Mouse (Mus musculus): ENCODE results near the gene Spag17. TPM values are rescaled to one million over a fixed set of nuclear protein-coding genes. Genes with fewer than 3 reads are reported as not detected.

Spag17 gene
- polyA plus RNA-seq (2014; fragmentation: Nextera tagmentation; extraction: Ambion mirVana), result 0.04 and 0.43 TPM in 2 replicates

GRCm38 (mm10) chr3:99885187-99885811, at the start of gene Spag17:
TSS of gene Spag17 (plus strand) at chr3:99885406.
- no peaks in the 10 kb centered on the region for H3K36me3 ChIP-seq (replicated peaks; ENCODE audit: control insufficient read depth, insufficient read depth, low read depth, low read length)
- DNase-seq (ENCODE audit: low spot score), result peak; percentile 57
- no peaks in the 10 kb centered on the region for H3K27me3 ChIP-seq (ENCODE audit: control insufficient read depth, insufficient read depth, low read length)
- no peak within 1 kb of the TSS for H3K9ac ChIP-seq (replicated peaks; ENCODE audit: low read length)
- 46% methylated on average over 16 of the region's 16 CpGs for WGBS
- H3K4me2 ChIP-seq (ENCODE audit: low read depth, low read length), result no peak within 1 kb of the TSS
- no peaks in the 10 kb centered on the region for H3K4me1 ChIP-seq (ENCODE audit: control insufficient read depth, insufficient read depth, low read length)
- H3K27ac ChIP-seq (replicated peaks; ENCODE audit: low read depth, low read length), result no peak within 1 kb of the TSS
- ATAC-seq (replicated peaks; ENCODE audit: insufficient number of reproducible peaks, low FRiP score, low TSS enrichment, low read depth), result peak; percentile 52; the same call in 1 of the 2 replicates
- no peaks in the 10 kb centered on the region for H3K9me3 ChIP-seq (replicated peaks; ENCODE audit: control insufficient read depth, low read length)
- no peak within 1 kb of the TSS for H3K4me3 ChIP-seq (ENCODE audit: low read depth, low read length)

DNA sequence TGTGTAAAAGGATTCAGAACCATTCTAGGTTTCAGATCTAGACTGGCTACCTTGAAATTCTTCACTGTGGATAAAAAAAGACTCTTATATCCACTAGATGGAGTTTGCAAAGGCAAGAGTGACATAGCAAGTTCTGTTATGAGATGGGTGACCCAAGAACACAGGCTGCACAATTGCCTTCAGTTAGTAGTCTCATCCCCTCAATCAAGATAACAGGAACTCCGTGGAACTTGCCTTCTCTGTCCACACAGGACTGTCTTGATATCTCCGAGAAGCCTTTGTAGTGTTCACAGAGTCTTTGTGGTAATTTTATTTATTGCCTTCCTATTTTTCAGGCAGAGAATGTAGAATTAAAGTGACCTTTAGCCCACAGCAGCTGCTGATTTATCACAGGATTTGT, 42.9 kb upstream of the Spag17 start:
- ATAC-seq (replicated peaks; ENCODE audit: insufficient number of reproducible peaks, low FRiP score, low TSS enrichment, low read depth) (no peak), DNase-seq (ENCODE audit: low spot score) (no peak)
- Histone ChIP-seq H3K4me3 (ENCODE audit: low read depth, low read length) (no peak overlapping the region), H3K9ac (replicated peaks; ENCODE audit: low read length) (no peak overlapping the region), H3K9me3 (replicated peaks; ENCODE audit: control insufficient read depth, low read length) (no peaks in the 10 kb centered on the region), H3K4me1 (ENCODE audit: control insufficient read depth, insufficient read depth, low read length) (no peaks in the 10 kb centered on the region), H3K27me3 (ENCODE audit: control insufficient read depth, insufficient read depth, low read length) (no peaks in the 10 kb centered on the region), H3K36me3 (replicated peaks; ENCODE audit: control insufficient read depth, insufficient read depth, low read depth, low read length) (no peaks in the 10 kb centered on the region), H3K4me2 (ENCODE audit: low read depth, low read length) (no peak overlapping the region), H3K27ac (replicated peaks; ENCODE audit: low read depth, low read length) (no peak overlapping the region)
- WGBS, result 83% methylated on average over 2 of the region's 2 CpGs

GRCm38 (mm10) chr3:99842808-99843207, 42.4 kb upstream of the Spag17 start:
- no peak overlapping the region for H3K4me3 ChIP-seq (ENCODE audit: low read depth, low read length)
- H3K9me3 ChIP-seq (replicated peaks; ENCODE audit: control insufficient read depth, low read length), result no peaks in the 10 kb centered on the region
- H3K27me3 ChIP-seq (ENCODE audit: control insufficient read depth, insufficient read depth, low read length), result no peaks in the 10 kb centered on the region
- no peak overlapping the region for H3K9ac ChIP-seq (replicated peaks; ENCODE audit: low read length)
- H3K27ac ChIP-seq (replicated peaks; ENCODE audit: low read depth, low read length), result no peak overlapping the region
- no peak overlapping the region for H3K4me2 ChIP-seq (ENCODE audit: low read depth, low read length)
- no peaks in the 10 kb centered on the region for H3K36me3 ChIP-seq (replicated peaks; ENCODE audit: control insufficient read depth, insufficient read depth, low read depth, low read length)
- H3K4me1 ChIP-seq (ENCODE audit: control insufficient read depth, insufficient read depth, low read length), result no peaks in the 10 kb centered on the region
- 79% methylated on average over 3 of the region's 3 CpGs for WGBS
- DNase-seq (ENCODE audit: low spot score) (no peak), ATAC-seq (replicated peaks; ENCODE audit: insufficient number of reproducible peaks, low FRiP score, low TSS enrichment, low read depth) (no peak)

DNA sequence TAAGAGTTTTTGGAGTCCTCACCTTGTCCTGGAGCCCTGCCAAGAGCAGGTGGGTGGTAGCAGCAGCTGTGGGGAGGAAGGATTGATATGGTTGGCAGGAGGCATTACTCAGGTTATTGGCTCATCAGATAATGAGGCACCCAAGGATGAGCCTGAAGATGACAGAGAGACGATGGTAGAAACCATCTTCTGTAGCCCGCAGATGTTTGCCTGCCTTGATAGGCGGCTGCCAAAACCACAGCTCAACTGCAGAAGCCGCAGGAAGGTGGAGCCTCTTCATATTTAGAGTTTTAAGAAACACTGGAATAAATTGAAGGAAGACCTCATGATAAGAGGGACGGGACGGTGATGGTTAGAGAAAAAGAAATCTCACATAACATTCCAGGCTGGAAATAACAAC, 42.0 kb upstream of the Spag17 start:
- Histone ChIP-seq H3K27ac (replicated peaks; ENCODE audit: low read depth, low read length) (no peak overlapping the region), H3K36me3 (replicated peaks; ENCODE audit: control insufficient read depth, insufficient read depth, low read depth, low read length) (no peaks in the 10 kb centered on the region), H3K4me3 (ENCODE audit: low read depth, low read length) (no peak overlapping the region), H3K27me3 (ENCODE audit: control insufficient read depth, insufficient read depth, low read length) (no peaks in the 10 kb centered on the region), H3K4me1 (ENCODE audit: control insufficient read depth, insufficient read depth, low read length) (no peaks in the 10 kb centered on the region), H3K9me3 (replicated peaks; ENCODE audit: control insufficient read depth, low read length) (no peaks in the 10 kb centered on the region), H3K9ac (replicated peaks; ENCODE audit: low read length) (no peak overlapping the region), H3K4me2 (ENCODE audit: low read depth, low read length) (no peak overlapping the region)
- DNase-seq (ENCODE audit: low spot score) (no peak), ATAC-seq (replicated peaks; ENCODE audit: insufficient number of reproducible peaks, low FRiP score, low TSS enrichment, low read depth) (no peak)
- WGBS, result 88% methylated on average over 6 of the region's 6 CpGs

- peak; percentile 20 for DNase-seq (ENCODE audit: low spot score)
- Histone ChIP-seq H3K36me3 (replicated peaks; ENCODE audit: control insufficient read depth, insufficient read depth, low read depth, low read length) (no peaks in the 10 kb centered on the region), H3K27ac (replicated peaks; ENCODE audit: low read depth, low read length) (no peak overlapping the region), H3K9ac (replicated peaks; ENCODE audit: low read length) (no peak overlapping the region), H3K27me3 (ENCODE audit: control insufficient read depth, insufficient read depth, low read length) (no peaks in the 10 kb centered on the region), H3K4me2 (ENCODE audit: low read depth, low read length) (no peak overlapping the region), H3K4me1 (ENCODE audit: control insufficient read depth, insufficient read depth, low read length) (0 out of 2 replicates have a peak, but pooled peaks cover 2% of the 10 kb centered on the region), H3K9me3 (replicated peaks; ENCODE audit: control insufficient read depth, low read length) (no peaks in the 10 kb centered on the region), H3K4me3 (ENCODE audit: low read depth, low read length) (no peak overlapping the region)
- ATAC-seq (replicated peaks; ENCODE audit: insufficient number of reproducible peaks, low FRiP score, low TSS enrichment, low read depth), result no peak
- WGBS, result 83% methylated on average over 7 of the region's 7 CpGs
Observed at GRCm38 (mm10) chr3:99850926-99851325, 34.3 kb upstream of the Spag17 start.

- Histone ChIP-seq H3K4me3 (ENCODE audit: low read depth, low read length) (no peak overlapping the region), H3K9me3 (replicated peaks; ENCODE audit: control insufficient read depth, low read length) (no peaks in the 10 kb centered on the region), H3K9ac (replicated peaks; ENCODE audit: low read length) (no peak overlapping the region), H3K4me1 (ENCODE audit: control insufficient read depth, insufficient read depth, low read length) (0 out of 2 replicates have a peak, but pooled peaks cover 2% of the 10 kb centered on the region), H3K27ac (replicated peaks; ENCODE audit: low read depth, low read length) (no peak overlapping the region), H3K27me3 (ENCODE audit: control insufficient read depth, insufficient read depth, low read length) (no peaks in the 10 kb centered on the region), H3K36me3 (replicated peaks; ENCODE audit: control insufficient read depth, insufficient read depth, low read depth, low read length) (no peaks in the 10 kb centered on the region), H3K4me2 (ENCODE audit: low read depth, low read length) (no peak overlapping the region)
- 61% methylated on average over 3 of the region's 3 CpGs for WGBS
- no peak for ATAC-seq (replicated peaks; ENCODE audit: insufficient number of reproducible peaks, low FRiP score, low TSS enrichment, low read depth)
- peak; percentile 23 for DNase-seq (ENCODE audit: low spot score)
Observed at GRCm38 (mm10) chr3:99854595-99854994, 30.6 kb upstream of the Spag17 start.

DNA sequence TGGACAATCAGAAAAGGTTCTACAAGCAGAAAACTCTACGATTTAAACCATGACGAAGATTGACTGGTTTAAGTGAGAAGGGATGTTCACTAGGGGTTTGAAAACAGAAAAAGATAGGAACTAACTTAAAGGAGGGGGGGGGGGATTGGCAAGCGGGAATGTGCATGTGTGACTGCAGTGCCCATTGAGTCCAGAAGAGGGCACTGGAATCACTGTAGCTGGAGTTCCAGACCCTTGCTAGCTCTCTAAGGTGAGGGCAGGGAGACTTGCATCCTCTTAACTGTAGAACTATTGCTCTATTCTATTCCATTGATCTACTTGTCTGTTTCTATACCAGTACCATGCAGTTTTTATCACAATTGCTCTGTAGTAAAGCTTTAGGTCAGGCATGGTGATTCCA, 26.3 kb upstream of the Spag17 start:
- Histone ChIP-seq H3K9ac (replicated peaks; ENCODE audit: low read length) (no peak overlapping the region), H3K4me2 (ENCODE audit: low read depth, low read length) (no peak overlapping the region), H3K27me3 (ENCODE audit: control insufficient read depth, insufficient read depth, low read length) (no peaks in the 10 kb centered on the region), H3K4me3 (ENCODE audit: low read depth, low read length) (no peak overlapping the region), H3K4me1 (ENCODE audit: control insufficient read depth, insufficient read depth, low read length) (no peaks in the 10 kb centered on the region), H3K9me3 (replicated peaks; ENCODE audit: control insufficient read depth, low read length) (no peaks in the 10 kb centered on the region), H3K27ac (replicated peaks; ENCODE audit: low read depth, low read length) (no peak overlapping the region), H3K36me3 (replicated peaks; ENCODE audit: control insufficient read depth, insufficient read depth, low read depth, low read length) (no peaks in the 10 kb centered on the region)
- ATAC-seq (replicated peaks; ENCODE audit: insufficient number of reproducible peaks, low FRiP score, low TSS enrichment, low read depth) (no peak), DNase-seq (ENCODE audit: low spot score) (no peak)
- 61% methylated on average over 3 of the region's 3 CpGs for WGBS

- H3K4me3 ChIP-seq (ENCODE audit: low read depth, low read length), result no peak overlapping the region
- H3K27ac ChIP-seq (replicated peaks; ENCODE audit: low read depth, low read length), result no peak overlapping the region
- no peaks in the 10 kb centered on the region for H3K9me3 ChIP-seq (replicated peaks; ENCODE audit: control insufficient read depth, low read length)
- no peaks in the 10 kb centered on the region for H3K27me3 ChIP-seq (ENCODE audit: control insufficient read depth, insufficient read depth, low read length)
- 85% methylated on average over 1 of the region's 1 CpGs for WGBS
- no peak overlapping the region for H3K9ac ChIP-seq (replicated peaks; ENCODE audit: low read length)
- DNase-seq (ENCODE audit: low spot score) (no peak), ATAC-seq (replicated peaks; ENCODE audit: insufficient number of reproducible peaks, low FRiP score, low TSS enrichment, low read depth) (no peak)
- no peaks in the 10 kb centered on the region for H3K36me3 ChIP-seq (replicated peaks; ENCODE audit: control insufficient read depth, insufficient read depth, low read depth, low read length)
- no peak overlapping the region for H3K4me2 ChIP-seq (ENCODE audit: low read depth, low read length)
- H3K4me1 ChIP-seq (ENCODE audit: control insufficient read depth, insufficient read depth, low read length), result no peaks in the 10 kb centered on the region
Observed at GRCm38 (mm10) chr3:99864706-99865105, 20.5 kb upstream of the Spag17 start.

Data from embryonic facial prominence, embryonic 11.5 days (tissue).